Mouse (Mus musculus) embryonic facial prominence, embryonic 13.5 days (tissue): ENCODE data around the gene Gm10134. TPM values are rescaled to one million over a fixed set of nuclear protein-coding genes. Genes with fewer than 3 reads are reported as not detected.

Experiments used
- ATAC-seq: fragments of 200-750 bp; cut with Nextera tagmentation; 2 replicates; pipeline ENCODE4 v1.8.0; 2017; ENCODE audit warnings: low read depth; ENCODE audit not compliant: insufficient number of reproducible peaks, insufficient read depth, low FRiP score, low TSS enrichment
- H3K27ac ChIP-seq: fragments of 300-500 bp; sonication (generic); 2 replicates; pipeline ENCODE4 v1.5.1; 2015; ENCODE audit warnings: moderate library complexity, mild to moderate bottlenecking, inconsistent platforms
- H3K27me3 ChIP-seq: fragments of 300-500 bp; sonication (generic); 2 replicates; pipeline ENCODE4 v1.6.1; 2015; ENCODE audit warnings: mild to moderate bottlenecking, inconsistent platforms
- H3K36me3 ChIP-seq: fragments of 300-500 bp; sonication (generic); 2 replicates; pipeline ENCODE4 v1.6.1; 2015; ENCODE audit warnings: mild to moderate bottlenecking, inconsistent platforms
- H3K4me1 ChIP-seq: fragments of 300-500 bp; sonication (generic); 2 replicates; pipeline ENCODE4 v1.6.1; 2015; ENCODE audit warnings: inconsistent platforms
- H3K4me2 ChIP-seq: fragments of 300-500 bp; sonication (generic); 2 replicates; pipeline ENCODE4 v1.6.1; 2015; ENCODE audit warnings: moderate library complexity, mild to moderate bottlenecking, inconsistent platforms
- H3K4me3 ChIP-seq: fragments of 300-500 bp; sonication (generic); 2 replicates; pipeline ENCODE4 v1.5.1; 2015; ENCODE audit warnings: mild to moderate bottlenecking, inconsistent platforms
- H3K9ac ChIP-seq: fragments of 300-500 bp; sonication (generic); 2 replicates; pipeline ENCODE4 v1.6.1; 2015; ENCODE audit warnings: mild to moderate bottlenecking, inconsistent platforms
- H3K9me3 ChIP-seq: fragments of 300-500 bp; sonication (generic); 2 replicates; pipeline ENCODE4 v1.6.1; 2016; ENCODE audit warnings: inconsistent platforms
- WGBS: fragments of 180-500 bp; shearing (Covaris S2); methylation state at CpG from one replicate; pipeline ENCODE4 v1.1.7; 2015; ENCODE audit warnings: mixed read lengths; 5-methylcytosine and 5-hydroxymethylcytosine counted together
- polyA plus RNA-seq: library from polyadenylated mRNA; unstranded; fragments of >200 nt; fragmentation: Nextera tagmentation; extraction: Ambion mirVana; gene quantifications from 2 replicates; pipeline ENCODE4 v1.2.1, GENCODE M21; 2015

Gene Gm10134
- polyA plus RNA-seq, 1 experiment from 2014 or later = not detected

DNA sequence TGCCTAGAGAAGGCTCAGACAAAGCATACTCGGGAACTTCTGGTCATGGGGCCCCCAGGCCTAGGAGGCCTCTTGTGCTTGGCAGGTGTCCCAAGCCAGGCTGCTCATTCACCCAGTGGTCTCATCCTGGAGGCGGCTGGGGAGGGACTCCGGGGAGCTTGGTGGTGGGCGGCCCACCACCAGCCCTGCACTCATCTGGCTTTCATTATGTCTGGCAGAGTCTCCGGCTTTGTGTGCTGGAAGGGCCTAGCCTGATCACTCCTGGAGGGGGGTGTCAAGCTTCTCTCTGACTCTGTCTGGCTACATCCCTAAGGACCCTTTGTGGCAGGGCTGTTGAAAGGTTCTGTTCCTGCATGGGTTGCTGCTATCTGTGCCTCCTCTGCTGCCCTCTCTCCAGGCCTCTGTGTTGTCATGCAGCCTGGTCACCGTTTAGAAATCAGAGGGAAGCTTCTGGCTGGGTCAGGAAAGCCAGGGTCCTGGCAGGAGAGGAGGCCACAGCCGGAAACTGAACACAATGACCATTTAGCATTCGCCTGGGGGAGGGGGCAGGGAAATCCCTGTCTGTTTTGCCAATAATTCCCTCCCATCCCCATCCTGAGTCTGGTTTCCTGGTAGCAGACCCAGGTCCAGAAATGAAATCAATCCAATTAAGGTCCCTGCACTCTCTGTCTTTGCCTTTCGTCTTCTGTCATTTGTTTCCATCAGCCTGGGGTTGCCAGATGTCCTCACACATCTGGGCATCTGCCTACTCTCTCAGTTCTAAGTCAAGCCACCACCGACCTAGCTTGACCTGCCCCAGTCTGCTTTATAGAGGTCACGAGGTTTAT, 28.8 kb downstream of the Gm10134 start:
- WGBS = 15% methylated on average over 11 of the region's 11 CpGs
- peak overlapping the region; percentile 97 for H3K27ac ChIP-seq
- peak; percentile 56; the same call in 1 of the 2 replicates for ATAC-seq
- peak overlapping the region; percentile 83 for H3K4me2 ChIP-seq
- 0 out of 2 replicates have a peak, but pooled peaks cover 10% of the 10 kb centered on the region for H3K36me3 ChIP-seq
- no peaks in the 10 kb centered on the region for H3K27me3 ChIP-seq
- peak overlapping the region; percentile 72 for H3K4me3 ChIP-seq
- H3K9me3 ChIP-seq = no peaks in the 10 kb centered on the region
- H3K9ac ChIP-seq = peak overlapping the region; percentile 90
- H3K4me1 ChIP-seq = peaks cover 97% of the 10 kb centered on the region

- H3K27ac ChIP-seq = peak overlapping the region; percentile 97
- ATAC-seq = no peak
- WGBS = 19% methylated on average over 4 of the region's 4 CpGs
- H3K4me1 ChIP-seq = peaks cover 97% of the 10 kb centered on the region
- H3K36me3 ChIP-seq = peaks cover 11% of the 10 kb centered on the region; the same call in 1 of the 2 replicates
- peak overlapping the region; percentile 90 for H3K9ac ChIP-seq
- H3K4me2 ChIP-seq = peak overlapping the region; percentile 83
- peak overlapping the region; percentile 72 for H3K4me3 ChIP-seq
- no peaks in the 10 kb centered on the region for H3K9me3 ChIP-seq
- no peaks in the 10 kb centered on the region for H3K27me3 ChIP-seq
Measured at GRCm38 (mm10) chr2:28535263-28535540, 29.3 kb downstream of the Gm10134 start.

DNA sequence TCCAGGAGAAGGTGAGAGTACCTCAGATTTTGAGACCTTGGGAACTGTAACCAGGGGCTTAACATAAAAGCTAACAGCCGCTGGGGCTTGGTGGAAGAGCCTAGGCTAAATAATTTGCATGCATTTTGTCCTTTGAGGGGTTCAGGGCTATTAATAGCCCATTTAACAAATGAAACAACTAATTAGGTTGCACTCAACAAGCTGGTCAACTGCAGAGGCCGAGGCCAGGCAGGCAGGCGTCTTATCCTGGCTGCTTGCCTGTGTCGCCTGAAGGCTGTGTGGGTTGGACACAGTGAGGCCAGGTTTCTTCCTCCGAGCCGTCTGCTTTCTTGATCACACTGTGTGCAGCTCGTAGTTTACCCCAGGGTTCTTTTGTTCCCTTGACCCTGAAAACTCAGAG, 29.8 kb downstream of the Gm10134 start:
- H3K27ac ChIP-seq = peak overlapping the region; percentile 97
- peaks cover 94% of the 10 kb centered on the region for H3K4me1 ChIP-seq
- peak overlapping the region; percentile 90 for H3K9ac ChIP-seq
- 27% methylated on average over 7 of the region's 7 CpGs for WGBS
- H3K36me3 ChIP-seq = peaks cover 16% of the 10 kb centered on the region; the same call in 1 of the 2 replicates
- peak overlapping the region; percentile 72 for H3K4me3 ChIP-seq
- ATAC-seq = no peak
- no peaks in the 10 kb centered on the region for H3K27me3 ChIP-seq
- no peaks in the 10 kb centered on the region for H3K9me3 ChIP-seq
- H3K4me2 ChIP-seq = peak overlapping the region; percentile 83

GRCm38 (mm10) chr2:28536166-28536565, 30.3 kb downstream of the Gm10134 start:
- Histone ChIP-seq H3K9me3 (no peaks in the 10 kb centered on the region), H3K27me3 (no peaks in the 10 kb centered on the region), H3K4me3 (peak overlapping the region; percentile 72), H3K4me2 (peak overlapping the region; percentile 83), H3K27ac (peak overlapping the region; percentile 97; the same call in 1 of the 2 replicates), H3K4me1 (peaks cover 89% of the 10 kb centered on the region), H3K36me3 (peaks cover 18% of the 10 kb centered on the region), H3K9ac (peak overlapping the region; percentile 4; the same call in 1 of the 2 replicates)
- no peak for ATAC-seq
- WGBS = 49% methylated on average over 4 of the region's 4 CpGs

DNA sequence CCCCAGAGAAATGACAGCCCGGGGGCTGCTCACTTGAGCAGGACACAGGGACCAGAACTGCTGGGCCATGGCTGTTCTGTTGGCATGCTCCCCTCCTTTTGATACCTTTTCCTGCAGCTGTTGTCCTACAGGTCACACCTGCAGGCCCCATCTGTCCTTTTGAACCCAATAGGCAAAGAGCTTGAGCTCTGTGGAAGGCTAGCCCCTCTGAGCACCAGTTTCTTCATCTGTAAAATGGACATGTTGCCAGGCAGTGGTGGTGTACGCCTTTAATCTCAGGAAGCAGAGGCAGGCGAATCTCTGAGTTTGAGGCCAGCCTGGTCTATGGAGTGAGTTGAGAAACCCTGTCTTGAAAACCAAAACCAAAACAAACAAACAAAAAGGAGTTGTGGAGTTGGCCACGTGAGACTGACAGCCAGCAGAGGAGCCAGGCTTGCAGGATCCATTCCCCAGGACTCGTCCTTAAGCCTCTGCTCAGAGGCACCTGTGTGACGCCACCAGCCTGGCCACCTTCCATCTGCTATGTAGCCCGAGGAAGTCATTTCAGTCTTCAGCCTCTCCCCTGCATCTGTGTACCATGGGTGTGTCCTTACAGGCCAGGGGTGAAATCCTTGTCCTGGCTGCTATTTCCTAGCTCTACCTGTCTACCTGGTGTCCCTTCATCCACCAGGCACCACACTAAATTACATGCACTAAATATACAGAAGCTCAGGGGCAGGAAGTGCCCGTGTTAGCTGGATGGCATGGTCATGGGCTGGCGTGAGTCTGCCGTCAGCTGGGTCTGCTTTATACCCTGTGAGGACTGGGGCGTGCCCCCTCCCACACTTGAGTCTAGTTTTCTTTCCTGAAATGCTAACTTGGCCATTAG, 31.1 kb downstream of the Gm10134 start:
- WGBS = 81% methylated on average over 11 of the region's 11 CpGs
- H3K4me1 ChIP-seq = peaks cover 84% of the 10 kb centered on the region
- peak overlapping the region; percentile 51; the same call in 1 of the 2 replicates for H3K9ac ChIP-seq
- H3K4me3 ChIP-seq = no peak overlapping the region
- H3K4me2 ChIP-seq = no peak overlapping the region
- ATAC-seq = no peak
- H3K27me3 ChIP-seq = no peaks in the 10 kb centered on the region
- peaks cover 27% of the 10 kb centered on the region for H3K36me3 ChIP-seq
- H3K9me3 ChIP-seq = no peaks in the 10 kb centered on the region
- H3K27ac ChIP-seq = no peak overlapping the region

GRCm38 (mm10) chr2:28537634-28537920, 31.7 kb downstream of the Gm10134 start:
- H3K36me3 ChIP-seq = peaks cover 33% of the 10 kb centered on the region
- 59% methylated on average over 4 of the region's 4 CpGs for WGBS
- peak overlapping the region; percentile 51; the same call in 1 of the 2 replicates for H3K9ac ChIP-seq
- no peaks in the 10 kb centered on the region for H3K9me3 ChIP-seq
- ATAC-seq = no peak
- no peak overlapping the region for H3K4me2 ChIP-seq
- H3K4me1 ChIP-seq = peaks cover 78% of the 10 kb centered on the region
- no peak overlapping the region for H3K27ac ChIP-seq
- H3K4me3 ChIP-seq = no peak overlapping the region
- H3K27me3 ChIP-seq = no peaks in the 10 kb centered on the region

DNA sequence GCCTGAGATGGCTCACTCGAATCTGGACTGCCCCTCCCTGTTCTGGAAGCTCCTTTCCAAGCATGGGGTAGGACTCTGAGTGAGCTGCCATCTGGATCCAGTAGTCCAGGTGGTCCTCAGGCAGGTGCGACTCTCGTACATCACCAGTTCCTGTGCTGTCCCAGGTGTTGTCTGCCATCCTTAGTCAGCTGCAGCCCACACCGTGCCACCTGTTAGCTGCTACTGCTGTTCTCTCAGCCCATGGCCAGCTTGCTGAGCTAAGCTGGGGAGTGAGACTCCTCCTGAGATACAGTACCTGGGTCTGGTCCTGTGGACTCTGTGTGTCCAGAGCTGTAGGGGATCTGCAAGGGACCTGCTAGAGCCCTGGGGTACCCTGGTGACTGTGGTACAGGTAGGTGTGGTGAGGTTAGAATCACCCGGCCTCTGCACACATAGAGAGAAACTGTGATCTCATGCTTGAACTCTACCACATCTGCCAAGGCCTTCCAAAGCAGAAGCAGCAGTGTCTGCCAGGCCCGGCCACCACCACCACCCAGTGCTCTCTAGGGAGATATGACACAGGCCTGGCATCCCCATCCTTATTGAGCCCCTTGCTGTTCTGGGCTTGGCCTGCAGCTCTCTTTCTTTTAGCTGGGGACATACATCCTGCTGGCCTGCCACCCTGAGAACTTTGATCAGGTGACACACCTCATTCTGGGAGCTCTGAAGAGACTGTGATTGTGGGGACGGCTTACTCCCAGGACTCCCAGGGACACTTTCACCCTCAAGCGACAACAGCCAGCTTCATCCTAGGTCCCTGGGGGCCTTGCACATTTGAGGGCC, 32.3 kb downstream of the Gm10134 start:
- H3K9ac ChIP-seq = peak overlapping the region; percentile 61
- peaks cover 39% of the 10 kb centered on the region for H3K36me3 ChIP-seq
- H3K4me2 ChIP-seq = no peak overlapping the region
- no peaks in the 10 kb centered on the region for H3K9me3 ChIP-seq
- WGBS = 73% methylated on average over 8 of the region's 8 CpGs
- peaks cover 73% of the 10 kb centered on the region for H3K4me1 ChIP-seq
- H3K27me3 ChIP-seq = no peaks in the 10 kb centered on the region
- peak overlapping the region; percentile 81 for H3K27ac ChIP-seq
- ATAC-seq = no peak
- no peak overlapping the region for H3K4me3 ChIP-seq

DNA sequence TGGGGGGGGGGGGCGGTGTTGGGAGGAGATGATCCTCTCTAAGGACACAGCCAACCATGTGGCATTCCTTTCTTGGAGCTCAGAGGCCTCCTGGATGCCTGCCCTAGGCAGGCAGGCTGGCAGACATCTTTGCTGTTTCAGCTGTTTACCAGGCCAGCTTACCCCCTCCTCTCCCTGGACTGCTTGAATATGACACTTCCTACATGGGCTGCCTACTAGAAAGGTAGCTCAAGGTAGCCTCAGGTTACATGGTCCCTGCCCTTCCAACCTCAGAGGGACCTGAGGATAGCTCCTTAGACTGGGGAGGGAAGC, 32.9 kb downstream of the Gm10134 start:
- Histone ChIP-seq H3K27ac (peak overlapping the region; percentile 81), H3K9ac (peak overlapping the region; percentile 61), H3K4me2 (peak overlapping the region; percentile 17; the same call in 1 of the 2 replicates), H3K4me1 (peaks cover 69% of the 10 kb centered on the region), H3K27me3 (no peaks in the 10 kb centered on the region), H3K36me3 (peaks cover 44% of the 10 kb centered on the region), H3K9me3 (no peaks in the 10 kb centered on the region), H3K4me3 (no peak overlapping the region)
- WGBS = 62% methylated on average over 1 of the region's 1 CpGs
- no peak for ATAC-seq

GRCm38 (mm10) chr2:28539206-28539605, 33.3 kb downstream of the Gm10134 start:
- no peak for ATAC-seq
- H3K4me3 ChIP-seq = no peak overlapping the region
- 34% methylated on average over 7 of the region's 7 CpGs for WGBS
- H3K4me2 ChIP-seq = peak overlapping the region; percentile 17
- H3K36me3 ChIP-seq = peaks cover 49% of the 10 kb centered on the region
- H3K4me1 ChIP-seq = peaks cover 65% of the 10 kb centered on the region
- peak overlapping the region; percentile 61 for H3K9ac ChIP-seq
- H3K27me3 ChIP-seq = no peaks in the 10 kb centered on the region
- no peaks in the 10 kb centered on the region for H3K9me3 ChIP-seq
- H3K27ac ChIP-seq = peak overlapping the region; percentile 81

- Histone ChIP-seq H3K4me1 (peaks cover 58% of the 10 kb centered on the region), H3K9ac (peak overlapping the region; percentile 61)
Measured at GRCm38 (mm10) chr2:28539949-28540348, 34.1 kb downstream of the Gm10134 start.

GRCm38 (mm10) chr2:28540587-28541227, 34.8 kb downstream of the Gm10134 start:
- no peak overlapping the region for H3K4me3 ChIP-seq
- no peak overlapping the region for H3K4me2 ChIP-seq
- no peaks in the 10 kb centered on the region for H3K27me3 ChIP-seq
- no peak overlapping the region for H3K9ac ChIP-seq
- H3K9me3 ChIP-seq = no peaks in the 10 kb centered on the region
- peaks cover 64% of the 10 kb centered on the region for H3K36me3 ChIP-seq
- H3K4me1 ChIP-seq = peaks cover 50% of the 10 kb centered on the region
- no peak for ATAC-seq
- 0 out of 2 replicates have a peak overlapping the region, but pooled peaks have one; percentile 19 for H3K27ac ChIP-seq
- 84% methylated on average over 8 of the region's 8 CpGs for WGBS

More at GRCm38 (mm10) chr2:28539949-28540348, 34.1 kb downstream of the Gm10134 start:
- WGBS = 87% methylated on average over 2 of the region's 2 CpGs
- H3K27ac ChIP-seq = peak overlapping the region; percentile 81; the same call in 1 of the 2 replicates
- H3K4me2 ChIP-seq = no peak overlapping the region
- ATAC-seq = no peak
- H3K4me3 ChIP-seq = no peak overlapping the region
- H3K36me3 ChIP-seq = peaks cover 56% of the 10 kb centered on the region
- no peaks in the 10 kb centered on the region for H3K27me3 ChIP-seq
- H3K9me3 ChIP-seq = no peaks in the 10 kb centered on the region
